Mouse (Mus musculus) spleen, adult 2 months (tissue): ENCODE results near the gene Sox13. TPM values are rescaled to one million over a fixed set of nuclear protein-coding genes. Genes with fewer than 3 reads are reported as not detected.

Source experiments
- DNase-seq, 2 experiments: peaks; one replicate each; pipeline versions ENCODE4 v3.0.0 to v3.0.0-alpha.2; 2012 to 2021; ENCODE audit warnings: low spot score in 2 of 2, low read depth in 1 of 2
- H3K27ac ChIP-seq: fragments of 200-500 bp; 2 replicates; pipeline ENCODE4 v1.5.1; 2012; ENCODE audit warnings: low read length, inconsistent platforms; ENCODE audit not compliant: insufficient read depth
- H3K27me3 ChIP-seq: fragments of 200-500 bp; 2 replicates; pipeline ENCODE4 v1.6.1; 2012; ENCODE audit warnings: mild to moderate bottlenecking, moderate library complexity, low read length, inconsistent platforms; ENCODE audit not compliant: control insufficient read depth, insufficient read depth
- H3K36me3 ChIP-seq: fragments of 200-500 bp; 2 replicates; pipeline ENCODE4 v1.6.1; 2012; ENCODE audit warnings: mild to moderate bottlenecking, low read length, inconsistent platforms; ENCODE audit not compliant: control insufficient read depth, insufficient read depth
- H3K4me1 ChIP-seq: fragments of 200-500 bp; 2 replicates; pipeline ENCODE4 v1.6.1; 2011; ENCODE audit warnings: inconsistent platforms; ENCODE audit not compliant: control insufficient read depth, insufficient read depth, insufficient read length
- H3K4me3 ChIP-seq: fragments of 200-500 bp; 2 replicates; pipeline ENCODE4 v1.5.1; 2011; ENCODE audit warnings: mild to moderate bottlenecking, inconsistent platforms; ENCODE audit not compliant: insufficient read depth, insufficient read length; ENCODE audit errors: extremely low read depth
- CTCF ChIP-seq: fragments of 200-500 bp; IDR thresholded peaks from 2 replicates; pipeline ENCODE4 v1.5.1; 2011; ENCODE audit warnings: mild to moderate bottlenecking, inconsistent platforms; ENCODE audit not compliant: insufficient read depth, insufficient read length, insufficient replicate concordance; ENCODE audit errors: extremely low read depth
- POLR2A ChIP-seq: fragments of 200-500 bp; IDR thresholded peaks from 2 replicates; pipeline ENCODE4 v1.6.1; 2011; ENCODE audit warnings: low read depth, low read length, inconsistent platforms
- WGBS: fragments of 180-500 bp; shearing (Covaris S2); methylation state at CpG from one replicate; pipeline ENCODE4 v1.1.7; 2018; 5-methylcytosine and 5-hydroxymethylcytosine counted together
- polyA plus RNA-seq: library from polyadenylated mRNA; depleted of rRNA; stranded (reverse); fragments of >200 nt; gene quantifications from 2 replicates; pipeline ENCODE4 v1.2.3, GENCODE M21; 2012

The Sox13 gene
- polyA plus RNA-seq, 1 experiment, result 13.6 TPM

DNA sequence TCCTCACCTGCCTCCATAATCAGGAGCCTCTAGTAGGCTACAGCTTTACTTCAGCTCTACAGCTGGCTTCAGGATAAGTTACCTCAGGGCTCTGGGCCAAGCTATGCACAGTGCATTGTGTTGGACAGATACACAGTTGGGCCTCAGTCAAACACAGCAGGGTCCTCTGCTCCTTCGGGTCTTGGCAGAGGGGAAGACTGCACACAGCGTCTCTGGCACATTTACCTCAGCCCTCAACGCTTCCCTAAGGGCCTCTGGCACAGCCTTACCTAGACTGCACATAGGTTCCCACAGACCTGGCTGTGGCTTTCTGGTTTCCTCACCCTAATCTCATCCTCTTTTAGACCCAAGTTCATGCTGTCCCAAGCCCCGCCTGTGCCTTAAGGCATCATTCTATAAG is 22.1 kb upstream of the Sox13 start:
- no peaks in the 10 kb centered on the region for H3K27me3 ChIP-seq
- no peaks in the 10 kb centered on the region for H3K36me3 ChIP-seq
- H3K27ac ChIP-seq, result no peak overlapping the region
- TF ChIP-seq CTCF (no peak), POLR2A (no peak)
- DNase-seq, result no peak
- H3K4me3 ChIP-seq, result no peak overlapping the region
- H3K4me1 ChIP-seq, result no peaks in the 10 kb centered on the region
- WGBS, result 39% methylated on average over 4 of the region's 4 CpGs

DNA sequence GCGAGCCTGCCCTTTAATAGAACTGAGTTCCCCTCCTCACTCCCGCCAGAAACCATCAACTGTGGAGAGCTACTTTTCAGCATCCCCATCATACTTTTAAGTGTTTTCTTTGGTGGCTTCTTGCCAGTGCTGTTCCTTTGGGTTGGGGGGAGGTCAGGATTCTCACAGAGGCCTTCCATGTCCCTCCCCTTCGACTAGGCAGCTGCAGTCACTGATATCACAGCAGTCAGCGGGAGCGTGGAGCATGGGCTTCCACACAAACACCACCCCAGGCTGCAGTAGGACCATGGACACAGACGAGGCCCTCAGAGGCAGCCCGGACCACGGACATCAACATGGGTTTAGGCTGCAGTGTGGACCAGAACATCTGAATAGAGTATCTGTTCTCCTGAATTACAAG is 20.1 kb upstream of the Sox13 start:
- Histone ChIP-seq H3K36me3 (no peaks in the 10 kb centered on the region), H3K27me3 (no peaks in the 10 kb centered on the region), H3K27ac (no peak overlapping the region), H3K4me3 (no peak overlapping the region), H3K4me1 (no peaks in the 10 kb centered on the region)
- 91% methylated on average over 8 of the region's 8 CpGs for WGBS
- no peak for DNase-seq
- no peak for TF ChIP-seq POLR2A
- no peak for TF ChIP-seq CTCF

DNA sequence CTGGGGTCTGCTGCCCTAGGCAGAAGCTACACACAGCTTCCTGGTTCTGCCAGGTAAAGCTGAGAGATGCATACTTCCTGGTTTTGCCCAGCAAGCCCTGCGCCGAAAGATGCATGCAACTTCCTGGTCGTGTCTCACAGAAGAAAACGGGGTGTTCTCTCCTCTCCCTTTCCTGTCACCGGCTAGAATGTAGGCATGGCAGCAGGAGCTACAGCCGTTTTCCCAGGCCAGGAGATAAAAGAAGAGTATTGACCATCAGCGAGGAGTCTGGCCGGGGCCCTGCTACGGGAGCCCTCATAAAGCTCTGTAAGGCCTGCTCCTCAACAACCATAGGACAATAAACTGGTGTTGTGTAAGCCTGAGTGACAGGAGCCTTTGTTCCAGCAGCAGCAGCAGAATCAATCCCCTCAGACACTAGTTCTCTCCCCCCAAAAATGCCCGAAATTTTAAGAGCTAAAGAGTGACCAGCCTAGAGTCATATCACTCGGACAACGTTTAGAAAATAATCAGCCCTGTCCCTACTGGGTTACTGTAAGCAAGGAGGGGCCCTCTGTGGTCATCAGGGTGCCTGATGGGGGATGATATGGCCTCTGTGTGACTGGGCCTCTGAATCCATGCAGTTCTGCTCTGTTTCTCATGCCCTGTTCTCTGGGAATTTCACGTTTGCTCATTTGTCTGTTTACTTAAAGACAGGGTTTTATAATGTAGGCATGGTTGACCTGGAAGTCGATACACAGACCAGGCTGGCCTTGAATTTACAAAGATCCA is 13.9 kb upstream of the Sox13 start:
- Histone ChIP-seq H3K4me1 (no peaks in the 10 kb centered on the region), H3K27me3 (no peaks in the 10 kb centered on the region), H3K36me3 (no peaks in the 10 kb centered on the region), H3K4me3 (no peak overlapping the region), H3K27ac (no peak overlapping the region)
- TF ChIP-seq CTCF (no peak), POLR2A (no peak)
- no peak for DNase-seq
- 69% methylated on average over 14 of the region's 14 CpGs for WGBS

- no peak overlapping the region for H3K27ac ChIP-seq
- 78% methylated on average over 10 of the region's 10 CpGs for WGBS
- no peaks in the 10 kb centered on the region for H3K4me1 ChIP-seq
- TF ChIP-seq CTCF, result no peak
- no peak for TF ChIP-seq POLR2A
- DNase-seq, result no peak
- no peaks in the 10 kb centered on the region for H3K27me3 ChIP-seq
- no peaks in the 10 kb centered on the region for H3K36me3 ChIP-seq
- no peak overlapping the region for H3K4me3 ChIP-seq
Observed at GRCm38 (mm10) chr1:133434756-133435112, 10.6 kb upstream of the Sox13 start.

DNA sequence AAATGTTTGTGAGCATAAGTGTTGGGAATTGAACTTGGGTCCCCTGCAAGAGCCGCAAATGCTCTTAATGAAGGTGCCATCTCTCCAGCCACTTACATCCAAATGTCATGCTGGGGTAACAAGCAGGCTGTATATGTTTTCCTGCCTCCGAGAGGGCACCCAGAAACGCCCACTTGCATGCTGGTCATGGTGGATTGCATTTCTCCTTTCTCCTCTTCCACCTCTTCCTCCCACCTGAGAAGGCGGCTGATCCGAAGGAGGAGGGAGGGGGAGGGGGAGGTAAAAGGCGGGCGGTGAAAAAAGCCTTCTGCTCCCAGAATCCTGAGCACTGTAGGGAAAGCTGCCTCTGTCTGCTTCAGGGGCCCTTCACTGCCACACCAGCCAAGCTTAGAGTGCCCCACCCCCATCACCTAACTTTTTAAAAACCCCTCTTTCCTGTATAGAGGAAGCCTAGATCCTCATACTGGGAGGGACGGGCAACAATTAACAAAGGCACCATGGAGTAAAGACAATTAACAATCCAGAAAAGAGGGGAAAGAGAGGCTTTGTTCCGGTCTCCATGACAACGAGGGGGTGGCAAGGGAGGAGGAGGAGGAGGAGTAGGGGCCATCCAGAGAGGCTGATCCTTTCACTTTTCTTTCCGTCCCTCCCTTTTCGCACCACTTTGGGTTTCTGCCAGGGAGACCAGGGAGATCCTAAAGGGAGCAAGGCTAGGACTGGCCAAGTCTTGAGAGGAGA is 10.0 kb upstream of the Sox13 start:
- WGBS, result 67% methylated on average over 12 of the region's 12 CpGs
- H3K4me1 ChIP-seq, result no peaks in the 10 kb centered on the region
- H3K27me3 ChIP-seq, result no peaks in the 10 kb centered on the region
- no peak overlapping the region for H3K27ac ChIP-seq
- no peak for TF ChIP-seq CTCF
- TF ChIP-seq POLR2A, result no peak
- no peak overlapping the region for H3K4me3 ChIP-seq
- no peak for DNase-seq
- no peaks in the 10 kb centered on the region for H3K36me3 ChIP-seq

GRCm38 (mm10) chr1:133432566-133432965 is 8.4 kb upstream of the Sox13 start:
- no peak overlapping the region for H3K4me3 ChIP-seq
- TF ChIP-seq CTCF, result no peak
- TF ChIP-seq POLR2A, result no peak
- H3K27me3 ChIP-seq, result no peaks in the 10 kb centered on the region
- WGBS, result 30% methylated on average over 2 of the region's 2 CpGs
- no peaks in the 10 kb centered on the region for H3K4me1 ChIP-seq
- no peaks in the 10 kb centered on the region for H3K36me3 ChIP-seq
- DNase-seq, result no peak
- no peak overlapping the region for H3K27ac ChIP-seq

DNA sequence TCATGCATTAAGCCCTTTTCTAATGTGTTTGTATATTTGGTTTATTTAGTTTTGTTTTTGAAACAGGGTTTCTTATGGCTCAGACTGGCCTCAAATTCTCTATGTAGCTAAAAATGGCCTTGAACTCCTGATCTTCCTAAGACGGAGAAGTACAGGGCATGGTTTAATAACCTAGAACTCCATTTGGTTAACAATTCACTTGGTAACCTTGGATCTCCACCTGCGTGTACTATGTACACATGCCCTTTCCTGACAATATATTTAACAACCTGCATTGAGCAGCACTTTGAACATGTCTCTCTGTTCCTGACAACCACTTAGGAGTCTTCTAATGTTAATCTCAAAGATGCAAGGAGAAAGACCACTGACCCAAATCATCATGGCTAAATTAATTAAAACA is 7.0 kb upstream of the Sox13 start:
- H3K4me3 ChIP-seq, result no peak overlapping the region
- H3K27me3 ChIP-seq, result no peaks in the 10 kb centered on the region
- 91% methylated on average over 2 of the region's 2 CpGs for WGBS
- no peak for DNase-seq
- no peak overlapping the region for H3K27ac ChIP-seq
- no peak for TF ChIP-seq CTCF
- no peak for TF ChIP-seq POLR2A
- H3K36me3 ChIP-seq, result no peaks in the 10 kb centered on the region
- H3K4me1 ChIP-seq, result no peaks in the 10 kb centered on the region
